Mouse (Mus musculus): ENCODE data around the gene Enox1. TPM values are rescaled to one million over a fixed set of nuclear protein-coding genes. Genes with fewer than 3 reads are reported as not detected.

Gene Enox1
- polyA plus RNA-seq, 1 experiment from 2014 or later = 6.2 TPM

GRCm38 (mm10) chr14:77577481-77578251, 421.1 kb downstream of the Enox1 start:
- no peaks in the 10 kb centered on the region for H3K27me3 ChIP-seq (replicated peaks; ENCODE audit: control insufficient read depth, insufficient read depth, low read length)
- H3K4me2 ChIP-seq (ENCODE audit: low read length) = no peak overlapping the region
- no peak overlapping the region for H3K9ac ChIP-seq (ENCODE audit: low read length)
- peaks cover 7% of the 10 kb centered on the region; the same call in 1 of the 2 replicates for H3K4me1 ChIP-seq (replicated peaks; ENCODE audit: control insufficient read depth, insufficient read depth, low read length)
- H3K4me3 ChIP-seq (ENCODE audit: low read depth, low read length) = no peak overlapping the region
- 64% methylated on average over 18 of the region's 18 CpGs for WGBS
- ATAC-seq (replicated peaks; ENCODE audit: low FRiP score, low TSS enrichment, low read depth) (no peak), DNase-seq (ENCODE audit: low spot score) (no peak)
- H3K27ac ChIP-seq (ENCODE audit: low read depth) = no peak overlapping the region
- no peaks in the 10 kb centered on the region for H3K9me3 ChIP-seq (ENCODE audit: control insufficient read depth, low read length)
- no peaks in the 10 kb centered on the region for H3K36me3 ChIP-seq (ENCODE audit: control insufficient read depth, insufficient read depth, low read length)

GRCm38 (mm10) chr14:77578355-77578754, 421.8 kb downstream of the Enox1 start:
- Histone ChIP-seq H3K27me3 (replicated peaks; ENCODE audit: control insufficient read depth, insufficient read depth, low read length) (no peaks in the 10 kb centered on the region), H3K4me1 (replicated peaks; ENCODE audit: control insufficient read depth, insufficient read depth, low read length) (peaks cover 7% of the 10 kb centered on the region; the same call in 1 of the 2 replicates), H3K9ac (ENCODE audit: low read length) (no peak overlapping the region), H3K4me3 (ENCODE audit: low read depth, low read length) (no peak overlapping the region), H3K9me3 (ENCODE audit: control insufficient read depth, low read length) (no peaks in the 10 kb centered on the region), H3K27ac (ENCODE audit: low read depth) (no peak overlapping the region), H3K36me3 (ENCODE audit: control insufficient read depth, insufficient read depth, low read length) (no peaks in the 10 kb centered on the region), H3K4me2 (ENCODE audit: low read length) (no peak overlapping the region)
- DNase-seq (ENCODE audit: low spot score) = no peak
- ATAC-seq (replicated peaks; ENCODE audit: low FRiP score, low TSS enrichment, low read depth) = no peak
- 54% methylated on average over 7 of the region's 7 CpGs for WGBS

GRCm38 (mm10) chr14:77580106-77580936, 423.8 kb downstream of the Enox1 start:
- Histone ChIP-seq H3K27me3 (replicated peaks; ENCODE audit: control insufficient read depth, insufficient read depth, low read length) (no peaks in the 10 kb centered on the region), H3K36me3 (ENCODE audit: control insufficient read depth, insufficient read depth, low read length) (no peaks in the 10 kb centered on the region), H3K9me3 (ENCODE audit: control insufficient read depth, low read length) (no peaks in the 10 kb centered on the region), H3K4me1 (replicated peaks; ENCODE audit: control insufficient read depth, insufficient read depth, low read length) (peaks cover 7% of the 10 kb centered on the region; the same call in 1 of the 2 replicates), H3K4me2 (ENCODE audit: low read length) (no peak overlapping the region), H3K4me3 (ENCODE audit: low read depth, low read length) (no peak overlapping the region), H3K27ac (ENCODE audit: low read depth) (no peak overlapping the region), H3K9ac (ENCODE audit: low read length) (no peak overlapping the region)
- no peak for DNase-seq (ENCODE audit: low spot score)
- WGBS = 55% methylated on average over 14 of the region's 14 CpGs
- no peak for ATAC-seq (replicated peaks; ENCODE audit: low FRiP score, low TSS enrichment, low read depth)

GRCm38 (mm10) chr14:77580937-77581270, 424.3 kb downstream of the Enox1 start:
- H3K36me3 ChIP-seq (ENCODE audit: control insufficient read depth, insufficient read depth, low read length) = no peaks in the 10 kb centered on the region
- WGBS = 38% methylated on average over 5 of the region's 5 CpGs
- DNase-seq (ENCODE audit: low spot score) = no peak
- H3K9me3 ChIP-seq (ENCODE audit: control insufficient read depth, low read length) = no peaks in the 10 kb centered on the region
- no peak overlapping the region for H3K9ac ChIP-seq (ENCODE audit: low read length)
- H3K27ac ChIP-seq (ENCODE audit: low read depth) = no peak overlapping the region
- ATAC-seq (replicated peaks; ENCODE audit: low FRiP score, low TSS enrichment, low read depth) = no peak
- peaks cover 7% of the 10 kb centered on the region; the same call in 1 of the 2 replicates for H3K4me1 ChIP-seq (replicated peaks; ENCODE audit: control insufficient read depth, insufficient read depth, low read length)
- no peak overlapping the region for H3K4me3 ChIP-seq (ENCODE audit: low read depth, low read length)
- H3K27me3 ChIP-seq (replicated peaks; ENCODE audit: control insufficient read depth, insufficient read depth, low read length) = no peaks in the 10 kb centered on the region
- H3K4me2 ChIP-seq (ENCODE audit: low read length) = no peak overlapping the region

- Histone ChIP-seq H3K9me3 (ENCODE audit: control insufficient read depth, low read length) (no peaks in the 10 kb centered on the region), H3K4me2 (ENCODE audit: low read length) (no peak overlapping the region), H3K36me3 (ENCODE audit: control insufficient read depth, insufficient read depth, low read length) (no peaks in the 10 kb centered on the region), H3K27ac (ENCODE audit: low read depth) (no peak overlapping the region), H3K4me1 (replicated peaks; ENCODE audit: control insufficient read depth, insufficient read depth, low read length) (peaks cover 7% of the 10 kb centered on the region; the same call in 1 of the 2 replicates), H3K9ac (ENCODE audit: low read length) (no peak overlapping the region), H3K27me3 (replicated peaks; ENCODE audit: control insufficient read depth, insufficient read depth, low read length) (no peaks in the 10 kb centered on the region), H3K4me3 (ENCODE audit: low read depth, low read length) (no peak overlapping the region)
- ATAC-seq (replicated peaks; ENCODE audit: low FRiP score, low TSS enrichment, low read depth) = no peak
- WGBS = 52% methylated on average over 6 of the region's 6 CpGs
- DNase-seq (ENCODE audit: low spot score) = no peak
These were observed 425.1 kb downstream of the Enox1 start for GRCm38 (mm10) chr14:77581616-77582015.

GRCm38 (mm10) chr14:77584426-77584825, 427.9 kb downstream of the Enox1 start:
- DNase-seq (ENCODE audit: low spot score) (no peak), ATAC-seq (replicated peaks; ENCODE audit: low FRiP score, low TSS enrichment, low read depth) (no peak)
- no peaks in the 10 kb centered on the region for H3K27me3 ChIP-seq (replicated peaks; ENCODE audit: control insufficient read depth, insufficient read depth, low read length)
- H3K9me3 ChIP-seq (ENCODE audit: control insufficient read depth, low read length) = no peaks in the 10 kb centered on the region
- H3K4me3 ChIP-seq (ENCODE audit: low read depth, low read length) = no peak overlapping the region
- 61% methylated on average over 5 of the region's 5 CpGs for WGBS
- no peak overlapping the region for H3K9ac ChIP-seq (ENCODE audit: low read length)
- H3K27ac ChIP-seq (ENCODE audit: low read depth) = no peak overlapping the region
- H3K4me2 ChIP-seq (ENCODE audit: low read length) = no peak overlapping the region
- peaks cover 7% of the 10 kb centered on the region; the same call in 1 of the 2 replicates for H3K4me1 ChIP-seq (replicated peaks; ENCODE audit: control insufficient read depth, insufficient read depth, low read length)
- H3K36me3 ChIP-seq (ENCODE audit: control insufficient read depth, insufficient read depth, low read length) = no peaks in the 10 kb centered on the region

GRCm38 (mm10) chr14:77585031-77585800, 428.7 kb downstream of the Enox1 start:
- Histone ChIP-seq H3K27me3 (replicated peaks; ENCODE audit: control insufficient read depth, insufficient read depth, low read length) (no peaks in the 10 kb centered on the region), H3K9ac (ENCODE audit: low read length) (no peak overlapping the region), H3K27ac (ENCODE audit: low read depth) (no peak overlapping the region), H3K4me3 (ENCODE audit: low read depth, low read length) (no peak overlapping the region), H3K36me3 (ENCODE audit: control insufficient read depth, insufficient read depth, low read length) (no peaks in the 10 kb centered on the region), H3K4me1 (replicated peaks; ENCODE audit: control insufficient read depth, insufficient read depth, low read length) (peaks cover 7% of the 10 kb centered on the region; the same call in 1 of the 2 replicates), H3K9me3 (ENCODE audit: control insufficient read depth, low read length) (no peaks in the 10 kb centered on the region), H3K4me2 (ENCODE audit: low read length) (no peak overlapping the region)
- 66% methylated on average over 11 of the region's 11 CpGs for WGBS
- ATAC-seq (replicated peaks; ENCODE audit: low FRiP score, low TSS enrichment, low read depth) = no peak
- no peak for DNase-seq (ENCODE audit: low spot score)

GRCm38 (mm10) chr14:77586033-77586432, 429.5 kb downstream of the Enox1 start:
- H3K27ac ChIP-seq (ENCODE audit: low read depth) = no peak overlapping the region
- ATAC-seq (replicated peaks; ENCODE audit: low FRiP score, low TSS enrichment, low read depth) = no peak
- H3K27me3 ChIP-seq (replicated peaks; ENCODE audit: control insufficient read depth, insufficient read depth, low read length) = no peaks in the 10 kb centered on the region
- H3K4me3 ChIP-seq (ENCODE audit: low read depth, low read length) = no peak overlapping the region
- no peaks in the 10 kb centered on the region for H3K36me3 ChIP-seq (ENCODE audit: control insufficient read depth, insufficient read depth, low read length)
- peaks cover under 1% of the 10 kb centered on the region; the same call in 1 of the 2 replicates for H3K4me1 ChIP-seq (replicated peaks; ENCODE audit: control insufficient read depth, insufficient read depth, low read length)
- no peak overlapping the region for H3K4me2 ChIP-seq (ENCODE audit: low read length)
- H3K9ac ChIP-seq (ENCODE audit: low read length) = no peak overlapping the region
- 57% methylated on average over 5 of the region's 5 CpGs for WGBS
- DNase-seq (ENCODE audit: low spot score) = no peak
- no peaks in the 10 kb centered on the region for H3K9me3 ChIP-seq (ENCODE audit: control insufficient read depth, low read length)

Measured in intestine, embryonic 14.5 days (tissue).